Mouse (Mus musculus): ENCODE measurements around the gene Slc43a2.
A peak's percentile ranks its signal among the peaks of the same experiment; 100 is the strongest.
"Not testable (repeated sequence)": the region's sequence is repeated elsewhere in the genome, so short reads cannot be mapped to it uniquely, and the experiment has no call there.

The Slc43a2 gene

GRCm38 (mm10) chr11:75572854-75573650, 41.6 kb downstream of the Slc43a2 start:
- DNase-seq, result peak; percentile 94

GRCm38 (mm10) chr11:75574378-75575123, 43.1 kb downstream of the Slc43a2 start:
- DNase-seq, result no peak

GRCm38 (mm10) chr11:75575560-75576123, 44.1 kb downstream of the Slc43a2 start:
- DNase-seq, result no peak

GRCm38 (mm10) chr11:75578609-75579008, 47.1 kb downstream of the Slc43a2 start:
- no peak for DNase-seq

GRCm38 (mm10) chr11:75581495-75582149, 50.1 kb downstream of the Slc43a2 start:
- DNase-seq, result no peak

- no peak for DNase-seq
These were observed 52.0 kb downstream of the Slc43a2 start for GRCm38 (mm10) chr11:75583521-75583920.

GRCm38 (mm10) chr11:75585061-75585460, 53.6 kb downstream of the Slc43a2 start:
- no peak for DNase-seq

GRCm38 (mm10) chr11:75585978-75586377, 54.5 kb downstream of the Slc43a2 start:
- DNase-seq, result no peak

- DNase-seq, result no peak
These were observed 55.5 kb downstream of the Slc43a2 start for GRCm38 (mm10) chr11:75586963-75587362.

- peak; percentile 96 for DNase-seq
These were observed 56.2 kb downstream of the Slc43a2 start, which contains the start of gene Pitpna for GRCm38 (mm10) chr11:75587493-75588284. Pitpna (plus strand) TSS chr11:75588097.

- no peak for DNase-seq
These were observed 56.9 kb downstream of the Slc43a2 start for GRCm38 (mm10) chr11:75588285-75588941.

- no peak for DNase-seq
These were observed 61.1 kb downstream of the Slc43a2 start for GRCm38 (mm10) chr11:75592612-75593011.

- peak; percentile 49 for DNase-seq
These were observed 62.9 kb downstream of the Slc43a2 start for GRCm38 (mm10) chr11:75594431-75594830.

- no peak for DNase-seq
These were observed 63.9 kb downstream of the Slc43a2 start for GRCm38 (mm10) chr11:75595404-75595803.

GRCm38 (mm10) chr11:75595816-75596215, 64.3 kb downstream of the Slc43a2 start:
- no peak for DNase-seq

GRCm38 (mm10) chr11:75596726-75597255, 65.3 kb downstream of the Slc43a2 start:
- DNase-seq, result no peak

- DNase-seq, result no peak
These were observed 66.5 kb downstream of the Slc43a2 start for GRCm38 (mm10) chr11:75598004-75598403.

GRCm38 (mm10) chr11:75599802-75600201, 68.3 kb downstream of the Slc43a2 start:
- DNase-seq, result not testable (repeated sequence)

- DNase-seq, result no peak
These were observed 73.3 kb downstream of the Slc43a2 start for GRCm38 (mm10) chr11:75604826-75605225.

GRCm38 (mm10) chr11:75605318-75605717, 73.8 kb downstream of the Slc43a2 start:
- no peak for DNase-seq

GRCm38 (mm10) chr11:75608776-75609175, 77.3 kb downstream of the Slc43a2 start:
- no peak for DNase-seq

All from thymus, postnatal 25 days (tissue).